Mouse (Mus musculus) R1 (cell line): Measurements from ENCODE around the gene Fat2.

Experiments
- DNase-seq: peaks from one replicate; pipeline ENCODE4 v3.0.0-alpha.2; 2018; ENCODE audit warnings: low read depth, low spot score

The Fat2 gene

DNA sequence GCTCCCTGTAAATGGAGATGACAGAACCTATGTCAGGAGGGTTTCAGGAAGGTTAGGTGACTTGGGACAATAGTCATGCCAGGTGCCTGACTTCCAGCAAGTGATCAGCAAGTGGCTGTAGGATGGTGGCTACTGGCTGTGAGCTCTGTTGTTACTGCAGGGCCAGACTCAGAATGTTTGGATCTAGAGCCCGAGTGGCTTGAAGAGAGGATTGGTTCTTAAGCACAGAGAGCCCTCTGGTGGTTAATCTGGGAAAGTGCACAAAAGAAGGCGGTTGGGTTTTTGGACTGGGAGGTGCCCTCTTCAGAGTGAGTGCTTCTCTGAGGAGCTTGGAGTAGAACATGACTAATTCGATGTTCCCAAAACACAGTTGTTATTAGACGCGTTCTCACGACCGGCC lies 95.8 kb downstream of the Fat2 start:
- DNase-seq, result peak; percentile 57

DNA sequence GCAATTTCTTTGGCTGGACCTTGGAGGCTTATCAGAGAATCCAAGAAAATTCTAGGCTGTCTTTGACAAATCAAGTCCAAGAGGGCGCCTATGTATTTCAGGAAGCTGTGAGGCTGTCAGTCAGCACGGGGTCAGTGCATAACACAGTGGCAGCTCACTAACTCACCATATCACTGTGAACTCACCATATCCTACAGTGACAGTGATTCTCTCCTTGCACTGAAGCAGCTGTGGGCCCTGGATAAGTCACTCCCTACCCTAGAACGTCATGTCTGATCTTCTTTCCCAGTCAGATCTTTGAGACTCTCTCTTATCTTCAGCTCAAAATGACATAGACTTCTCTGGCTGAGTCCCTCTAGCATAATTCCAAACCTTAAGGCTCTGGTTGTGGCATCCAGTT lies 96.9 kb downstream of the Fat2 start:
- no peak for DNase-seq

DNA sequence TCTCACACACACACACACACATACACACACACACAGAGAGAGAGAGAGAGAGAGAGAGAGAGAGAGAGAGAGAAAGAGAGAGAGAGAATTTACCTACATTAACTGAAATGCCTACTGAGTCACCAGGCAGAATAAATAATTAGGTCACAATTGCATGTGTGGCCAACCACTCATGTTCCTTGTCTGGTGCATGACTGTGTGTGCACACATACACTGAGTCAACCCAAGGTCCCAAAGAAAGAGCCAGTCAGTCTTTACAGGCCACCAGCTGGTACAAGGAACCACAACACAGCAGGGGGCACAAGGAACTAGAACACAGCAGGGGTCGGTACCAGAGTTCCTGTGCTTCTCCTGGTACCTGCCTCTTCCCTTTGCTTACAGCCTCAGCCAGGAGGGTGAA lies 99.5 kb downstream of the Fat2 start:
- DNase-seq, result peak; percentile 8

- DNase-seq, result no peak
Measured at GRCm38 (mm10) chr11:55234791-55235190, 101.6 kb downstream of the Fat2 start.

GRCm38 (mm10) chr11:55234288-55234687 lies 102.1 kb downstream of the Fat2 start:
- DNase-seq, result no peak

DNA sequence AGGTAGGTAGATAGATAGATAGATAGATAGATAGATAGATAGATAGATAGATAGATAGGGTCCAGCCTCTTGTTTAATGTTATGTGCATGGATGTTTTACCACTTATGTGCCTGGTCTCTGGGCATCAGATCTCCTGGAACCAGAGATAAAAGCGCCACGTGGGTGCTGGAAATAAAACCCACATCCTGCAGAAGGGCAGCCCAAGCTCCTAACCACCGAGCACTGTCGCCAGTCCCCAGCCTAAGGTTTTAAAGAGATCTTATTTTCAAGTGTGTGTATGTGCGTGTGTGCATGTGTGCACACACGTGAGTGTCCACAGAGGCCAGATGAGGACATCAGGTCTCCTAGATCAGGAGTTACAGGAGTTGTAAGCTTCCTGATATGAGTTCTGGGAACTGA lies 105.3 kb downstream of the Fat2 start:
- DNase-seq, result no peak

GRCm38 (mm10) chr11:55221306-55221705 lies 115.1 kb downstream of the Fat2 start:
- no peak for DNase-seq

DNA sequence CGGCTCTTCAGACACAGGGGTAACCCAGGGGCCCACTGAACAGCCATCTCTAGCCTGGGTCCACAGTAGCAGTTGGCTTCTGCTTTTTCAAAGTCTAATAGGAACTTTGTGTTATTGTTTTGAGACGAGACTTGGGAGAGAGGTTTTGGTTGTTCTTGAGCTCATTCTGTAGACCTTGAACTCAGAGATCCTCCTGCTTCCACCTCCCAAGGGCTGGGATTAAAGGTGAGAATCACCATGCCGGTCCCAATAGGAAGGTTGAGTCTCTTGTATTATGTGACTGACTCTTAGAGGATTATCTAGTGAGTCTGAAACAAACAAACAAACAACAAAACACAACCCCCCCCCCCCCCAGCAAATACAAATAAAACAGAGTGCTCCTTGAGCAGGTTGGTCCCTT lies 117.9 kb downstream of the Fat2 start:
- no peak for DNase-seq

GRCm38 (mm10) chr11:55217880-55218279 lies 118.5 kb downstream of the Fat2 start:
- DNase-seq, result no peak

DNA sequence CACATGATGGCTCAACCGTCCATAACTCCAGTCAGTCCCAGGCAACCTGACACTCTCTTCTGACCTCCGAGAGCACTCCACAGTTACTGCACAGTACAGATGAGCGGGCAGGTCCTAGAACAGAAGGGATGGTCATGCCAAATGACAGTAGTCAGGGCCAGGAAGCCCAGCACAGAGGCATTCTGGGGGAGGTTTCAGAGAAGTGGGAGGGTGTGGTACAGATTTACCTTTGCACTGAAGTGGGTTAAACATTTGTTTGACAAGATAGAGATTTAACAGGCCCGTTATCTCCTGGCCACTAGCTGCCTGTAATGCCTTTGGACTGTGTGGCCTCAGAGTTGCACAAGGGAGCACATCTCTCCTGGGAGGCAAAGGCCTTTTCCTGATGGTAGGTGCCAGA lies 118.9 kb downstream of the Fat2 start:
- no peak for DNase-seq

GRCm38 (mm10) chr11:55216830-55217229 lies 119.5 kb downstream of the Fat2 start:
- DNase-seq, result no peak

DNA sequence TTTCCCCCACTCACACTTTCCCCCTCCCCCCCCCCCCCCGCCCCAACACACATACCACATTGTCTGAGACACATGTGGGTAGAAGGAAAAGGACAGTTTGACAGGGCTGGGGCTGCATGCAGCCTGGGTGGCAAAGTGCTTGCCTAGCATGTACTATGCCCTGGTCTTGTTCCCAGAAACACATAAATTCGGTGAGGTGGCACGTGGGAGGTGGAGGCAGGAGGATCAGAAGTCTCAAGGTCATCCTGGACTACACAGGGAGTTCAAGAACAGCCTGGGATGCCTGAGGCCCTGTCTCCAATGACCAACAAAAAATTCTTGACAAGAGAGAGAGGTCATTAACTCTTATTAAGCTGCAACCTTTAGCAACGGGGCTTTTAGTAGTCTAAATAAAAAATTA lies 120.3 kb downstream of the Fat2 start:
- DNase-seq, result no peak

DNA sequence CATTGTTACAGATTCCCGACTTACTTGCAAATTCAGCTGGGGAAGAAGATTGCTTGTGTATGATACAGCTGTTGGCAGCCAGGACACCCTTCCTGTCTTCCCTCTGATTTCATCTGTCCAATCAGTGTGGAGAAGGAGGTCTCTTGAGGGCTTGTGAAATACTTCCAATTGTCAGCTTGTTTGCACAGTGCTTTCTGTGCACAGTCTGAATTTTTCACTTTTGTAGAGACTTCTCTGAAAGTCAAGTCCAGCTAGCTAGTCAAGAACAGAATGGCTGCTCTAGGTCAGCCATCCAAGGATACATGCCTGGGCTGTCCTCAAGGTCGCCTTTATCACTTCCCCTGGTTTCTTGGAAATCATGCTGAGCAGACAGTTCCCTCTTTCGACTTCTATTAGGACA lies 121.4 kb downstream of the Fat2 start:
- no peak for DNase-seq

GRCm38 (mm10) chr11:55214161-55214560 lies 122.2 kb downstream of the Fat2 start:
- no peak for DNase-seq

GRCm38 (mm10) chr11:55213518-55213917 lies 122.8 kb downstream of the Fat2 start:
- DNase-seq, result no peak

GRCm38 (mm10) chr11:55209626-55210353 lies 126.6 kb downstream of the Fat2 start:
- no peak for DNase-seq

DNA sequence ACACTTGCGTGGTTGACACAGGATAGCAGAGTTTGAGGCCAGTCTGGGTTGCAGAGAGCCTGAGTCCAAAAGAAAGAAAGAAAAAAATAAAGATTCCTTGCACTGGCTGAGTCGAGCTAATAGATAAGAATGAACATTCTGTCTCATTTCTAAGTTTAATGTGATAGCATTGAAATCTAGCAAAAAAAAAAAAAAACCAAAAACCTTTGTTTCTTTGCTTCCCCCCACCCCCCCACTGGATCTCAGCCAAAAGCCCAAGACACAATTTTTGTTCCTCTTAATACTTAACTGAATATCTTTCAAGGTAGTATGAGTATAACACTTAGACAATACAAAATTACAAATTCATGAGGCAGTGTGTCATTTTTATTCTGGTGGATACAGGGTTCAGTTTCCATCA lies 127.3 kb downstream of the Fat2 start:
- DNase-seq, result no peak

DNA sequence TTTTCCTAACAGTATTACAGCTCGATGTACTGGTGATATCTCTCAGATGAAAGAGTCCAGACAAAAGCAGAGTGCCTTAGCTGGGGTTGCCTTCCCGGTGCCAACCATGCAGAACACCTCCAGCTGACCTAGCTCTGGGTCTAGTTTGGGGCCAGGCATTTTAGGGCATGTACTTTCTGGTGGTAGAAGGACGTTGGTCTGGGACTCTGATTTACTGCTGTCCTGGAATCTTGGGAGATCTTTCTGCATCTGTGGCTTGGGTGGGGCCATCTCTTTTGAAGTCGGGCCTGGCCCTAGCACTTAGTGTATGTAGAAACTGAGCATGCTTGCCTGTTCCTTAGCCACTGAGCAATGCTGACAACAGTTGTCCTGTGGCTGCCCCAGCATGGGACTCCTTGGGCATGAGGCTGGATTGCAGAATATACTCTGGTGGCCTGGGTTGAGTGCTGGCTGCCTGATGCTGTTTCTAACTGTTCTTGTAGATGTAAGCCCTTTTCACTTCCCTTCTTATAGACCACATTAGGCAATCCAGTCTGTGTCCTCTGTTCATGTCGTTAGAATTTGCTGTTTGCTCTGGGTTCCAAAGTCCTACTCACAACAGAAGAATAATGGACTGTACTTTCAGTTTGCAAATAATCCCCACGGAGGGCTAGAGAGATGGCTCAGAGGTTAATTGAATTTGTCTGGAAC lies 128.2 kb downstream of the Fat2 start:
- no peak for DNase-seq

DNA sequence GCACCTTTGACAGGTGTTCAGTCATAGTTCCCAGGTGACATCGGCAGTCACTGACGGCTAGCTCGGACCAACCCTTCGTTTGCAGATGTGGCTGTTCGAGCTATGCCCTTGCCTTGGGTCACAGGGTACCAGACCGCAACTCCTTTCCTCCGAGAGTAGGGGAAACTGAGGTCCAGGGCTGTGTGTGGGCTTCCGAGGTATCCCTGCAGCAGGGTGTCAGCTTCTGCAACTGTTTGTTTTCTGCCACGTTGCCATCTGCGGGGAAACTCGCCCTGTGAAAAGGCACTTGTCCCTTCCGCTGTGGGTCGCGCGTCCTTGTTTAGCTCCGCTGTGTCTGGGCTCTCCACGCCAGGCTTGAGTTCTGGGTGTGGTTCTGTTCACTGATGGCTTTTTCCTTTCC lies 131.8 kb downstream of the Fat2 start:
- DNase-seq, result no peak

GRCm38 (mm10) chr11:55204159-55204596 lies 132.2 kb downstream of the Fat2 start, which contains the start of gene Slc36a1:
Gene Slc36a1, plus strand, starts transcription at chr11:55204350.
- peak; percentile 94 for DNase-seq
